Mouse (Mus musculus) pancreas, adult 10 weeks (tissue): Measurements from ENCODE around the gene Olfr1247. TPM values are rescaled to one million over a fixed set of nuclear protein-coding genes. Genes with fewer than 3 reads are reported as not detected.

ENCODE experiments used
- polyA plus RNA-seq: library from polyadenylated mRNA; stranded (reverse); fragments of 350-450 nt; fragmentation: Illumina TruSeq; extraction: RNeasy Lipid Tissue Mini Kit (QIAGEN cat#74804); gene quantifications from one replicate; pipeline ENCODE4 v1.2.3, GENCODE M21; 2015; ENCODE audit warnings: low read depth, low replicate concordance; ENCODE audit not compliant: insufficient read depth

Gene Olfr1247
- polyA plus RNA-seq = not detected

GRCm38 (mm10) chr2:89614030-89614429 lies at the start of gene Olfr1247:
TSS of gene Olfr1247 (minus strand) at chr2:89614130.

GRCm38 (mm10) chr2:89661367-89661766 lies 47.4 kb upstream of the Olfr1247 start, which contains the start of gene Olfr1250:
TSS of gene Olfr1250 (minus strand) at chr2:89661467.

GRCm38 (mm10) chr2:89634883-89635282 lies 21.0 kb upstream of the Olfr1247 start, which contains the start of gene Olfr1249:
TSS of gene Olfr1249 (minus strand) at chr2:89634983.

GRCm38 (mm10) chr2:89618145-89618544 lies 4.2 kb upstream of the Olfr1247 start, which contains the start of gene Olfr1248:
TSS of gene Olfr1248 (minus strand) at chr2:89618245.

GRCm38 (mm10) chr2:89593057-89593456 lies 20.9 kb downstream of the Olfr1247 start, which contains the start of gene Olfr1246:
TSS of gene Olfr1246 (minus strand) at chr2:89593157.

GRCm38 (mm10) chr2:89578347-89578746 lies 35.6 kb downstream of the Olfr1247 start, which contains the start of gene Olfr1245:
TSS of gene Olfr1245 (minus strand) at chr2:89578447.

Other genes with a start within 250 kb of the Olfr1247 start
- not detected for gene Olfr1234, start 249.3 kb downstream of the Olfr1247 start, polyA plus RNA-seq
- gene Olfr1238, start 204.5 kb downstream of the Olfr1247 start, polyA plus RNA-seq = not detected
- not detected for gene Olfr1239, start 193.7 kb downstream of the Olfr1247 start, polyA plus RNA-seq
- not detected for gene Olfr1240, start 171.1 kb downstream of the Olfr1247 start, polyA plus RNA-seq
- not detected for gene Olfr1241, start 127.0 kb downstream of the Olfr1247 start, polyA plus RNA-seq
- not detected for gene Olfr1242, start 115.8 kb downstream of the Olfr1247 start, polyA plus RNA-seq
- gene Olfr1243, start 82.6 kb downstream of the Olfr1247 start, polyA plus RNA-seq = not detected
- gene Olfr1245, start 35.7 kb downstream of the Olfr1247 start, polyA plus RNA-seq = not detected
- not detected for gene Olfr1246, start 21.0 kb downstream of the Olfr1247 start, polyA plus RNA-seq
- gene Olfr1248, start 4.1 kb upstream of the Olfr1247 start, polyA plus RNA-seq = not detected
- gene Olfr1249, start 20.9 kb upstream of the Olfr1247 start, polyA plus RNA-seq = not detected
- gene Olfr1250, start 47.3 kb upstream of the Olfr1247 start, polyA plus RNA-seq = not detected
- not detected for gene Olfr1251, start 57.8 kb upstream of the Olfr1247 start, polyA plus RNA-seq
- gene Olfr1252, start 110.9 kb upstream of the Olfr1247 start, polyA plus RNA-seq = not detected
- not detected for gene Olfr1253, start 143.0 kb upstream of the Olfr1247 start, polyA plus RNA-seq
- gene Olfr1254, start 179.5 kb upstream of the Olfr1247 start, polyA plus RNA-seq = not detected
- gene Olfr1255, start 197.9 kb upstream of the Olfr1247 start, polyA plus RNA-seq = not detected
- not detected for gene Olfr1256, start 227.4 kb upstream of the Olfr1247 start, polyA plus RNA-seq
- gene Olfr48, start 234.1 kb upstream of the Olfr1247 start, polyA plus RNA-seq = not detected